Mouse (Mus musculus) monocyte, adult 5-6 weeks (primary cell): ENCODE data around the gene Olfr324. TPM values are rescaled to one million over a fixed set of nuclear protein-coding genes. Genes with fewer than 3 reads are reported as not detected.

Experiments
- ATAC-seq: fragments of 153-309, 156-312 bp; replicated peaks from 2 replicates; pipeline ENCODE4 v1.8.0; 2017; ENCODE audit warnings: mild to moderate bottlenecking; ENCODE audit not compliant: low TSS enrichment, insufficient number of reproducible peaks, severe bottlenecking, poor library complexity, low FRiP score
- total RNA-seq: library from RNA; stranded (forward); fragments of 200-1000, 200-491, 200-594 nt; gene quantifications from 3 replicates; pipeline ENCODE4 v1.2.3, GENCODE M21; 2017

The Olfr324 gene
- total RNA-seq, 1 experiment from 2014 or later = not detected

GRCm38 (mm10) chr11:58618793-58619192 lies 23.9 kb downstream of the Olfr324 start:
- no peak for ATAC-seq

- no peak for ATAC-seq
These were observed 31.2 kb downstream of the Olfr324 start for GRCm38 (mm10) chr11:58626146-58626545.

GRCm38 (mm10) chr11:58630401-58630800 lies 35.5 kb downstream of the Olfr324 start, which contains the start of gene Olfr323:
Olfr323 (minus strand) TSS chr11:58630501.
- ATAC-seq = no peak

- no peak for ATAC-seq
These were observed 40.0 kb downstream of the Olfr324 start for GRCm38 (mm10) chr11:58634878-58635277.

GRCm38 (mm10) chr11:58636376-58636977 lies 41.6 kb downstream of the Olfr324 start:
- peak; percentile 76; the same call in 1 of the 2 replicates for ATAC-seq

GRCm38 (mm10) chr11:58638176-58638701 lies 43.3 kb downstream of the Olfr324 start:
- no peak for ATAC-seq

- no peak for ATAC-seq
These were observed 45.5 kb downstream of the Olfr324 start, which contains the start of gene Trim58 for GRCm38 (mm10) chr11:58640272-58640867. Trim58 (plus strand) TSS chr11:58640465.

GRCm38 (mm10) chr11:58641057-58641456 lies 46.1 kb downstream of the Olfr324 start:
- ATAC-seq = no peak

GRCm38 (mm10) chr11:58641638-58642358 lies 46.9 kb downstream of the Olfr324 start:
- no peak for ATAC-seq

- peak; percentile 61 for ATAC-seq
These were observed 48.4 kb downstream of the Olfr324 start for GRCm38 (mm10) chr11:58643350-58643749.

Other genes with a start within 250 kb of the Olfr324 start
- not detected in 3 replicates for gene Lypd8, start 216.1 kb upstream of the Olfr324 start, total RNA-seq
- not detected in 3 replicates for gene 1810065E05Rik, start 174.0 kb upstream of the Olfr324 start, total RNA-seq
- not detected in 3 replicates for gene Gm12253, start 162.6 kb upstream of the Olfr324 start, total RNA-seq
- not detected in 3 replicates for gene Lypd9, start 142.2 kb upstream of the Olfr324 start, total RNA-seq
- not detected in 3 replicates for gene Olfr30, start 132.8 kb upstream of the Olfr324 start, total RNA-seq
- gene Olfr332, start 102.6 kb upstream of the Olfr324 start, total RNA-seq = not detected in 3 replicates
- not detected in 3 replicates for gene Olfr331, start 92.5 kb upstream of the Olfr324 start, total RNA-seq
- gene Olfr330, start 60.3 kb upstream of the Olfr324 start, total RNA-seq = not detected in 3 replicates
- not detected in 3 replicates for gene Olfr329-ps, start 48.7 kb upstream of the Olfr324 start, total RNA-seq
- 0.43 TPM in 1 of 3 replicates, not detected in the others for gene Olfr328, start 39.5 kb upstream of the Olfr324 start, total RNA-seq
- gene Olfr224, start 24.6 kb upstream of the Olfr324 start, total RNA-seq = not detected in 3 replicates
- gene Olfr325, start 17.4 kb upstream of the Olfr324 start, total RNA-seq = not detected in 3 replicates
- gene 2210407C18Rik, start 21.0 kb downstream of the Olfr324 start, total RNA-seq = not detected in 3 replicates
- gene Olfr323, start 35.4 kb downstream of the Olfr324 start, total RNA-seq = not detected in 3 replicates
- not detected in 3 replicates for gene Trim58, start 45.4 kb downstream of the Olfr324 start, total RNA-seq
- gene Olfr322, start 63.7 kb downstream of the Olfr324 start, total RNA-seq = not detected in 3 replicates
- not detected in 3 replicates for gene Olfr320, start 86.0 kb downstream of the Olfr324 start, total RNA-seq
- gene Olfr319, start 104.0 kb downstream of the Olfr324 start, total RNA-seq = not detected in 3 replicates
- not detected in 3 replicates for gene Olfr318, start 128.9 kb downstream of the Olfr324 start, total RNA-seq
- gene Olfr317, start 144.1 kb downstream of the Olfr324 start, total RNA-seq = not detected in 3 replicates
- not detected in 3 replicates for gene Olfr316, start 157.6 kb downstream of the Olfr324 start, total RNA-seq
- not detected in 3 replicates for gene Olfr315, start 178.1 kb downstream of the Olfr324 start, total RNA-seq
- gene Olfr314, start 187.8 kb downstream of the Olfr324 start, total RNA-seq = not detected in 3 replicates
- not detected in 3 replicates for gene Fam183b, start 206.8 kb downstream of the Olfr324 start, total RNA-seq
- gene Olfr313, start 219.9 kb downstream of the Olfr324 start, total RNA-seq = not detected in 3 replicates
- gene Olfr312, start 234.1 kb downstream of the Olfr324 start, total RNA-seq = not detected in 3 replicates
- not detected in 3 replicates for gene Olfr311, start 244.1 kb downstream of the Olfr324 start, total RNA-seq